Mouse (Mus musculus): ENCODE measurements around the gene 6030452D12Rik.

DNA sequence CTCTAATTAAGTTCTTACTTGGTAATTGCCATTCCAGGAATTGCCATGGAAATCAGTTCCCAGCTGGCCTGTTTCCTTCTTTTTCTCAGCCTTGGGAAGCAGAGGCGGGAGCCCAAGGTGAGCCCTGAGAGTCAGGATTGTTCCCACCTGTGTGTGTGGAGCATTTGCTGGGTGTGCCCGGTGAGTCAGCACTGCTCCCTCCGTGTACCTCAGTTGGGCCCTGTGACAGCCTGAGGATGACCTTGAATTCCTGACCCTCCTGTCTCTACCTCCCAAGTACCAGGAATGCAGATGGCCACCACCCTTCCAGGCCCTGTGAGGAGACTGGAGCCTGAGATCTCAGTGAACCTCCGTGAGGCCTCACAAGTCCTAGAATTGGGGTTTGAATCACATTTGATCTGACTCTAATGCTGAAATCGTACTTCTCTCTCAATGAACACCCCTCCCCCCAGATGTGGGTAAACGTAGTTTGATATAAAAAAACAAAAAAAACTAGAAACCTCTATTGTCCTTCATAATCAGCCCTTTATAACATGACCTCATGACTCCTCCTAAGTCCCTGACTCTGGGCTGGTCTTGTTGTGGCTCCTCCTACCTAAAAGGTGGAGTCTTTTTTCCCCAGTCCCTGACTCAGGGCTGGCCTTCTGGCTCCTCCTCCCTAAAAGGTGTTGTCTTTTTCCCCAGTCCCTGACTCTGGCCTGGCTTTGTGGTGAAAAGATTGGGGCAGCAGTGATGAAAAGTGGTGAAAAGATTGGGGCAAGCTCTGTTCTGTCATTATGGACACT is 48.8 kb upstream of the 6030452D12Rik start:
- TF ChIP-seq CTCF (IDR thresholded peaks at IDR 0.05; ENCODE audit: low read depth): no peak
- no peak for TF ChIP-seq EP300 (IDR thresholded peaks at IDR 0.05; ENCODE audit: low read depth)
